Mouse (Mus musculus) layer of hippocampus, adult 8-10 months (tissue): ENCODE data around the gene Slc16a7. TPM values are rescaled to one million over a fixed set of nuclear protein-coding genes. Genes with fewer than 3 reads are reported as not detected.

Source experiments
- DNase-seq, 2 experiments: peaks; one replicate each; pipeline ENCODE4 v3.0.0; 2022; ENCODE audit warnings: low spot score in 2 of 2
- total RNA-seq, 4 experiments: library from RNA; stranded (reverse); gene quantifications; 2 replicates each; pipeline ENCODE4 v1.2.4; 2022

Slc16a7 gene
- 10 to 100 TPM; 36.0 to 45.8 (median 44.6) TPM for total RNA-seq

DNA sequence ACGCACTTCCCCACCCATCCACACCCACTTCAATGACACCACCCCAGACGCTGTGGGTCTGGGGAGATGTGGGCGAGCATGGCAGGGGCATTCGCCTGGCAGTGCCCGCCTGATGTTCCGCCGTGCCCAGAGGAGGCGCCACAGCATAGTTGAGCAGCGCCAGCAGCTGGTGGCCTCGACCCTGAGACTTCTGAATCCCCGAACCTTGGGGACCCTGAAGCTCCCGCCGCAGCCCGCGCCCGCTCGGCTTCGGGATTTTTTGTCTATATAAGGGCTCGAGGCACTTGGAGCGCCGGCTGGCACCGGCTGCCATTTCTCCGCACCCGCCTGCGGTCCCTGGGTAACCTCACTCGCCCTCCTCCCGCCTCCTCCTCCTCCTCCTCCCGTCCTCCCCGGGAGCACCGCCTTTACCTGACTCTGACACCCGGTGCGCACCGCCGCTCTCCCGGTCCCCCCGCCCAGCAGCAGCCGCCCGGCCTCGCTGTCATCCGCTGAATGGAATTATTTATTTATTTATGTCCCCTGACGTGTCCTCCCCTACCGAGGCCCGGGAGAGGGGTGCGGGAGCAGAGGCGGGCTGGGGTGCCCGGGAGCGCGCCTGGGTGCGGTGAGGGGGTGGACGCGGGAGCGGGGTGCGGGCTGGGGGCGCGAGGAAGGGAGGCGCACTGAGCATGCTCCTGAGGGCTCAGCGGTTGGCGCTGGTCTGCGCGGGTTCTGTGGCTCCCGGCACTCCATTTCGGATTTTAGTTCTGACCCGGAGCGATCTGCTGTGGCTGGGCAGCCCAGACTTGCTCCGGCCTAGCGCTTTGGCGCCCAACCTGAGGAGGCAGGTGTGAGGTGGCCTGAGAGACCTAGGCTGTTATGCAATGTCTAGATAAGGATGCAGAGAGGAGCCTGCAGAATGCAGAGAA lies at the start of gene Slc16a7:
Gene Slc16a7, minus strand, starts transcription at position 590 of the 911 bp plus-strand sequence.
- peak; percentile 79 to 88 for DNase-seq

DNA sequence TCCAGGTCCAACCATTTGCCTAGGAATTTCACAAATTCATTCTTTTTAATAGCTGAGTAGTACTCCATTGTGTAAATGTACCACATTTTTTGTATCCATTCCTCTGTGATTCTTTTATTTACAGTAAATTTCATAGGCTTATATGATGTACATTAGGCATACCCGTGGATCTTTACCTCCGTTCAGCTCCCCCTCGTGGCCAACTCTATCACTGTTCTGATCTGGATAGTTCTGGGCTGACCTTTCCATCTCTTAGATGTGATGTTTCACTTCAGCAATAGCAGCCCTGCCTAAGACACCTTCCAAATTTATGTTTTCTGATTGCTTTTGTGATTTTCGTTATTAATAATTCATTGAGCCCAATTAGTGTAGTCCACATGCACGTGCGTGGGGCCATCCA lies 29.5 kb upstream of the Slc16a7 start:
- DNase-seq = no peak

DNA sequence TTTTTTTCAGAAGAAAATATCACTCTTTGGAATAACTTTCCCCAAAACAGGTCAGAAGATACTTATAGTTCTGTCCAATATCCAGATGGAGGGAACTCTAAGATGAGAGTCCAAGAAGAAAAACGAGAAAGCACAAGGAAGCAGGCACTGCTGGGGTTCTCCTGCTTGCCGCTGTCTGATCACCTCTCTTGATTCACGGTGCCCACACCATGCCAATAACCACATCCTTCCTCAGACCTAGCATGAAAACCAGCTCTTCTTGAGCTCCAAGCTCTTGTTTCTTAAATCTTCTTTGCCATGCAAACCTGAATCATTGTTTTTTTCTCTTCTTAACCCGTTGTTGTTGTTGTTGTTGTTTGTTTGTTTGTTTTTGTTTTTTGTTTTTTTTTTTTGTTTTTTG lies 10.5 kb upstream of the Slc16a7 start:
- no peak for DNase-seq

DNA sequence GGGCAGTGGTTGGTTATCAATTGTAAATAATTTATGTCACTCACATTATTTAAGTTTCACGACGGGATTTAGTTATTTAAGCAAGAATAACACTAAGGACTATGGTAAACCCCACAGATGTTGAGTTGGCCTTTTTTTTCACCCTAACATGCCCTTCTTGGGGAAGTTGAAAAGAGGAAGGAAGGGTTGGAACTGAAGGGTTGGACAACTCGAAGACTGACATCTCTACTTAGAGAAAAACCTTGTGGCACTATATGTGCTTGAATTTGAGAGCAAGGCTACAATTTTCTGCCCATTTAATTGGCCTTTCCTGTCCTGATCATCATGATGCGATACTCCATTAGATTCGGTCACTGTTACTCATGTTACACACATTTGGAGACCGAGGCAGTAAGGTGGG lies 746 bp upstream of the Slc16a7 start:
- no peak for DNase-seq

DNA sequence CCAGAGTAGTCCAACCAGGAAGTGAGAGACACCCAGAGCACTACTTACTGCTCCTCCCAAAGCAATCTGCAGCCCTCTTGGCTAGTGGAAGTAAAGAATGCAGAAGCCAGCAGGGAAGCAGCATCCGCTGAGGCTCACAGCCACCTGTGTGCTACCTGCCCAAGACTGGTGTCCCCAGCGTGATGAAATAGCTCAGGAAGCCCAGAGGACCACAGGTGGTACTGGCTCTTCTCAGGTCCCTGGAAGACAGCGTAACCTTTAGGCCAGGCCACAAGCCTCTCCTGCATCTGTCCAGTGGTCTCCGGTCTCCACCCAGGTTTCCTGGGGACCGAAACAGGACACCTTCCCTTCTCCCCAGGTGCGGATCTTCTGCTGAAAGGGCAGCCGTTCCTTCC lies 787 bp downstream of the Slc16a7 start:
- DNase-seq = peak; percentile 25 to 29

DNA sequence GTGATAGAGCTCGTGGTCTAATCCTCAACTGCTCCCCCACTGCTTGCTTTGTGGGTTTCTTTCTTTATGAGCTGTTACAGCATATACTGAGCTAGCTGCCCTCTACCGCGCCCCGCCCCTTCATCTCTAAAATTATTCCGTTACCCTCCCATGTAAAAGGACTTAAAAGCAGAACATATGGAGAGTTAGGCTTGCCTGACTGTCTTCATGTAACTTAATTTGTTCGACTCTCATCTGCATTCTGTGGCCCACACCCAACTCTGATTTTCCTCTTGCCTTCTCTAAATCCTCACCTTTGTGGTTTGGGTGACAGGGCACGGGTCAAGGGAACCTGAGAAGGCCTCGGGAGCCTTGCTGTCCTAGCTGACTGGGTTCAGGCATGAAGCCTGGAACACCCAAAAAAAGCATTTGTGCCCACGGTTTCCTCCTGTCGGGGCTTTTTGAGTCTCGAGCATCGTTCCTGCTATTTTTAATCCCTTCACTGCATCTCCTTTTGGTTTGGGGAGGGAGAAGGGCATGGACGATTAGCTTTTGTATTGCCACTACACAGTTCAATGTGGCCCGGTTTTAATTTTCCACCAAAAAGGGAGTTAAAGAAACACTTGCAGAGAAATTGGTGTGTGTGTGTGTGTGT lies 1.4 kb downstream of the Slc16a7 start:
- DNase-seq = peak in 1 of 2 experiments; percentile 19

DNA sequence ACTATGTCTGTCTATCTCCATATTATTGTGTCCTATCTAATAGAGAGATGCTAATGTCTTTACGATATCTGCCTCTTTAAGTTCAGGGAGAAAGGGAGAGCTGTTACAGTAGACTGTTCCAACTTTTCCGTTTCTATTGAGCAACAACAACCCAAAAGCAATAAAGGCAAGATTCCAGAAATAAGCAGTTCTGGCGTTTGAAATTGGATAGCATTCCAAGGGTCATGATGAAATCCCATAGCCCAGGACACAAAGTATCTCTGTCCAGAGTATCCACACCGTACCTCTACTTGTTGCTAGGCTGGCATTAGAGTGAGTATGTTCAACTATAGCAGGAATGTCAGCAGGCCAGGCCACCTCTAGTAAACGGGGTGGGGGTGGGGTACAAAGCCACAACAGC lies 13.7 kb downstream of the Slc16a7 start:
- DNase-seq = no peak

DNA sequence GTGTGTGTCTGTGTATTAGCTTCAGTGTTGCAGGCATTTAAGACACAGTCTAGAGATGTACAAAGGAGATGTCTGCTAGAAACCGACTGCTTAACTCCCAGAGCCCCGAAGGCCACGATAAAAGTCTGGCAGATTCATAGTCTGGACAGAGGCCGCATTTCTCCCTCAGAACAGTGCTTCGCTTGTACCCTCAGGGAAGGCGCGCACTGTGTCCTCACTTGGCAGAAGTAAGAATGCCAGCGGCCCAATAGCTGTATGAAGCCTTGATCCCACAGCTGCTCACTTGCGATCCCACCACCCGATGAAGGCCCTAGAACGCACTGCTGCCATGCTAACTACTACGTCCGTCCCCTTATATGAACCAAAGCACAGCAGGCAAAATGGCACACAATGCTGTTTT lies 16.6 kb downstream of the Slc16a7 start:
- DNase-seq = no peak

DNA sequence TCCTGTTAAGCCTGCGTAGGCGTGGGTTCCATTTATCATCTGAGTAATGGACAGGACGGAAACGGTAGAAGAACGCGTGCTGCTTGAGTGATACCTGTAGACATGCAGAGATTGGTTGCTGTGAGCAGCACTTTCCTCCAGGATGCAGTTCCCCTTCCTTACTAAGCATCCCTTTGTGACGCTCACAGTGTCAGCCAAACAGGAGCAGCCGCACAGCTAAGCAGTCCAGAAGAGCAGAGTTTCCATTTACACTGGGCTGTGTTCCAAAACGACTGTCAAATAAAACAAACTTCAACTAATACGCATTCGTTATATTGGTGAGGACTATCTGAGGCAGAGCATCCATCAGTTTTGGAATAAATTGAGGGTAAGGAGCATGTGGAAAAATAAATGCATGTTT lies 17.8 kb downstream of the Slc16a7 start:
- DNase-seq = no peak

DNA sequence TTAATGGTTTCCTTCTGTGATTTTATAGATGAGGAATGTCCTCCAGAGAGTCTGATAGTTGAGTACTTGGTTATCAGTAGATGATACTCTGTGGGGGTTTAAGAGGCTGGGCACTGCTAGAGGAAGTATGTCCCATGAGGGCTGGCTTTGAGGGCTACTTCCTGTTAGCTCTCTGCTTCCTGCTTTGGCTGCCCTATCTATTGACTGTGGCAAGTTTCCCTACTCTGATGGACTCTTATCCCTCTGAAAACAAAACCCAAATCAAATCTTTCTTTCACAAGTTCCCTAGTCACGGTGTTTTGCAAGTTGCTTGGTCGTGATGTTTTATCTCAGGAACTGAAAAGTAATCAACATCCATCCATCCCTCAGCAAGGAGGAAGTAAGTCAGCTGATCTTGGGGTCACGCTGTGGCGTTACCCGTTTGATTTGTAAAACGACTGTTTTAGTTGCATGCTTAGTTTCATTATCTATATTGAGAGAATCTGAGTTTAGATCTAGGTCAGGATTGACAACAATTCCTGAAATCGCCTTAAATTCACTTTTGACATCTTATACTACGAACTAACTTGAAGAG lies 19.1 kb downstream of the Slc16a7 start:
- no peak for DNase-seq

DNA sequence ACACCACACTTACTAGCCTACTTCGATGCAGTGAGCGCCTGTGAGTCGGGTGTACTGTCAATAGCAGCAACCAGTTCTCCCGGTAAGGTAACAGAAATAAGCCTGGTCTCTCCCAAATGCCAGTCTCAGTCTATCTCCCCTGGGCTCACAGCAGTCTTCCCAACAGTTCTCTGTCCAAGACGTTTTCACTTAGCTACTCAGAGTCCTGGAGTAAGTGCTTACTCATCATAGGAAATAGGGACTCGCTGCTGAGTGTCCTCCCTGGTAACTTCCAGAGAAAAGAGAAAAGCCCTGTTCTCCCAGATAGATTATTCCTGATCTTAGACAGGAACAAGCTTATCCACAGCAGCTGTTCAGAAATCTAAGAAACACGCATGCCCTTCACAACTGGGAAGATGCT lies 30.8 kb downstream of the Slc16a7 start:
- DNase-seq = no peak

DNA sequence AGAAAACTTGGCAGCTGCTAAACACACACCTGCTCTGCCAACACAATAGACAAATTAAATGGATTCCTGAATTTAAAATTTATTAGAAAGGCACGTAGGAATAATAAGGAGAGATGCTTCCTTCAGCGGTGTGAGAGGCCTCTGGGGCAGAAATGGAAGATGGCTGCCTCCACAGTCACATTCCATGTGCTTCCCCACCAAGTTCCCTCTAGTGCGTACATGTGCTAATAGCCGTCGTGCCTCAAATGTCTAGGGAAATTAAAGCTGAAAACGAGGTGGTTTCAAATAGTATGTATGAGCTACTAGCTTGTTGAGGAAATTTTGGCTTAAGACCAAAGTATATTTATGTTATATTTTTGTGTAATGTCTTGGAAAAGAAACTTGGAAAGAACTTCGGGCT lies 36.5 kb downstream of the Slc16a7 start:
- DNase-seq = no peak

DNA sequence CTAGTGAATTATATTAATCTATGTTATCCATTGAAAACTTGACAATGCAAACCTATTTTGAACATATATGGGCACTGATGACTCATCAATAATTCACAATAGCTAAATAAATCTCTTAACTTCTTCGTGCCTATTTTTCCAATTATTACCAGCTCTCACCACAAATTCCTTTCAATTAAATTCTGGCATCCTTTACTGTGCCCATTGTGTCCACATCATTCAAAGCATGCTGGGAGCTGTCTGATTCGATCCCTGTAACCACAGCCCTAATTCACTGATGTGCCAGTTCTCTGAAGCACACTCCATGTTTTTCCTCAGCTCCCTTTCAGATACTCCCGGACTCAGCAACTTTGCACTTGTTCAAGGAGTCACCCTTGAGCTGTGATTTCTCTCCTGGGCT lies 41.1 kb downstream of the Slc16a7 start:
- DNase-seq = no peak

DNA sequence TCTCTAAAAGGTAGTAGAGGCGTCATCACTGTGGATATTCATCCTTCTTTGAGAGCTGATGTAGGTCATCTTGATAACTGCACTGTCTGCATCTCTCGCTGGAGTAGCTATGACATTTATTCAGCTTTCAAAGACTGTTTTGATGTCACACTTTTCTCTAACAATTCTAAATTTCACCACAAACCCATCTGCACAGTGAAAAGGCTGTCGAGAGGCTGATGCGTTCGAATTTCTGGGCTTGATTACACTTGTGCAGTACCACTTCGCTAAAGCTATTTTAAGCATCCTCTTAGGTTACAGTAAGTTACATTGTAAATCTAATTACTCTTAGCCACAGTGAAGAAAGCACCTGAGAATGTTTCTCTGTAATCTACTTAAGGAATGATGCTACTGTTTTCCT lies 42.1 kb downstream of the Slc16a7 start:
- DNase-seq = no peak

DNA sequence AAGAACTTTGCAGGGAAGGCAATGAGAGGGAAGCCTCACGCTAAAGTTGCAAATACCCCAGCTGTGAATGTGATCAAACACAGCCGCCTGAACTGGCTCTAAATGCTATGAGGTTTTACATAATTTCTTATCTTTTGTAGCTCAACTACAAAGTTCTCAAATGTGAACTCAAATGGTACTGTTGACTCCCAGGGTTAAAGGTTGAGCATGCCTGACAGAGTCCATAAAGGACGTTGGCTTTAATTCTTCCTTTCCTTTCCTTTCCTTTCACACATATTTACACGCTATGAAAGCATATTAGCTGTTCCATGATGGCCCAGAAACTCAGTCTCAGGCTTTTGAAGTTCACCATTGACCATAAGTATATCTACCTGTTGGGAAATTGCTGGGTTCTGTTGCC lies 42.9 kb downstream of the Slc16a7 start:
- DNase-seq = no peak

DNA sequence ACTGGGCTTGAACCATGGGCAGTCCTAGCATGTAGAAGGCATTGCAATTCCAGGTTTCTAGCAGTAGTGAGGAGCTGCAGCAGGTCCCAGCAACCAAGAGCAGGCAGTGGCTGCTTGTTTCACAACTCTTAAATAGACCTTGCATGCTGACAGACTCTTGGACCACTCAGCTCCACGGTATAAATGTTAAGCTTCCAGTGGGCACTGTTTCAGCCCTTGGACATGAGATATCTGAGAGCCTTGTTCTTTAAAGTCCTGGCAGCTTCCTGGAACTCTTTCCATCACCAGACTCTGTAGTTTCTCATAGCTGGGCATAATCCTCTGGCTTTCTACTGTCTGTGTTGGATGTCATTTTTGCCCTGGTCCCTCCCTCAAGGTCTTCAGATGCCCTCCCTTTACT lies 43.7 kb downstream of the Slc16a7 start:
- DNase-seq = no peak

DNA sequence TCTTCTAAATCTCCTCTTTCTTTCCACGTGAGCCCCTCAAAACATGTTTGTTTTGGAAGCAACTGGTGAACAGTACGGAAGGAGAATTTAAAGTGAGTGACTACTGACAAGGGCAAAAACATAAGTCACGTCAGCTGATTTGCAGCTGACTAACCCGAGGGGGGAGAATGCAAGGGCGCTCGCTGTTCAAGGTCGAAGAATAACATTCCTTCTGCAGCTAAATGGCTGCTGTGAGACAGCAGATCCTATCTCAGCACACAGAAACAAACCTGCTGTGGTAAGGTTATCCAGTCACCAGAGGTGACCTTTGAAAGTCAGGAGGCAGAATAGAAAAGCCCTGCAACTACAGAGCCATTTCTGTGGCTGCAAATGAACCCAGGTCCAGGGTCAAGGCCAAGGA lies 47.1 kb downstream of the Slc16a7 start:
- DNase-seq = no peak

DNA sequence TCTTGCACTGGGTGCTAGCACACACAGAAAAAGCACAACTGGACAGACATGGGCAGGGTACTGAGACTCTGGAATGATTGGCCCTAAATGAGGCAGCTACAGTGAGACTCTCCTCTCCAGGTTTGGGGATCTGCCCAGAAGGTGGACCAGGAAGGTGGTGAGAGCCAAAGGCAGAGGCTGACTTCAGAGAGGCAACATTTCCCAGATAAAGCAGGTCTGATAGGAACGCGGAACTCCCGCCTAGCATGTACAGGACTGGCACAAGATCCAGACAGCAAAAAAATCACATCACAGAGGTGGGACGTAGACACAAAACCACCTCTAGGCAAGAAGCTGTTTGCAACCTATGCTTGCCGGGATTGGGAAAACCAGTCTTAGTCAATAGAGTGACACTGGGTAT lies 55.5 kb downstream of the Slc16a7 start:
- no peak for DNase-seq

DNA sequence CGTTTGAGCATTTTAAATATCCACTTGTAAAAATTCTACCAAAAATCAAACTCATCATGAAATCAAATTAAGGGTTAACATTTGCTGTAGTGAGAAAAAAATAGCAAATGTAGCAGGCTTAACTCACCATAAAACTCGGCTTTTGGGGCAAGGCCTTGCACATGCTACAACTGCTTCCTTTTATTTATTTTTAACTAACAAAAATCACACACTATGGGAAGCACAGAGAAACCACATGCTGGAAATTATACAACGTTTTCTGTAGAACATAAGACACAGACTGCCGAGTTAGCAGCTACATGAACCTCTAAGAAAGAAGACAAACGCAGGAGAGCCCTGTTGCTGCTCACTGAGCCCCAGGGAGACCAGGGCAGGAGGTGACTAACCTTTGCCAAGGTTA lies 57.9 kb downstream of the Slc16a7 start:
- no peak for DNase-seq

DNA sequence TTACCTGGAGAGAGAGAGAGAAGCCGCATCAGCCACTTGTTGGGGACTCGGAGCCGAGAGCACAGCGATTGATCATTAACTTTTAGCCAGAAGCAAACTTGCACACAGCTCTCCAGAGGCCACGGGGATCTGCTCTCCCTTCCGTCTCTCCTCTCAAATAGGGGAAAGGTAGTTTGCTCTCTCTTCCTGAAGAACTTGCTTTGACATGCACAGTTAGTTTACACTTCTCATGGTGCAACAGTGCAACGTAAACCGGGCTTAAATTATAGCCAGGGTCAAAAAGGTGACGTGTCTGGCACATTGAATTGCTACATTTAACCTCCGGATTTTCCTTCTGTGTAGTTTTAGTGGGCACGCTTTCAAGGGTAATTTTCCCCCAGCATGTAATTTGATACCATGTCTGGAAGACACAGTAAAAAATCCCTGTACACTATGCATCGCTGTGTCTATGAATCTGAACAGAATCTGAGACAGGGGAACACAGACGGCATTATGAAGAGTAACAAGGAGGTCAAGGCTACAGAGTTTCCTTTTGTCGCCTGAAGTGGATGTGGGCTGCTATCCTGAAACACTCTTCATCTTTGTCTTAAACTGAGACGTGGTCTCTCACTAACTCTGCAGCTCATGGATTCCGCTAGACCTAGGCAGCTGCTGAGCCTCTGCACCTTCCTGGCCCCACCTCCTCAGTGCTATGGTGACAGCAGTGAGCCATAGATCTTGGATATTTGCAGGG lies 60.8 kb downstream of the Slc16a7 start:
- no peak for DNase-seq

DNA sequence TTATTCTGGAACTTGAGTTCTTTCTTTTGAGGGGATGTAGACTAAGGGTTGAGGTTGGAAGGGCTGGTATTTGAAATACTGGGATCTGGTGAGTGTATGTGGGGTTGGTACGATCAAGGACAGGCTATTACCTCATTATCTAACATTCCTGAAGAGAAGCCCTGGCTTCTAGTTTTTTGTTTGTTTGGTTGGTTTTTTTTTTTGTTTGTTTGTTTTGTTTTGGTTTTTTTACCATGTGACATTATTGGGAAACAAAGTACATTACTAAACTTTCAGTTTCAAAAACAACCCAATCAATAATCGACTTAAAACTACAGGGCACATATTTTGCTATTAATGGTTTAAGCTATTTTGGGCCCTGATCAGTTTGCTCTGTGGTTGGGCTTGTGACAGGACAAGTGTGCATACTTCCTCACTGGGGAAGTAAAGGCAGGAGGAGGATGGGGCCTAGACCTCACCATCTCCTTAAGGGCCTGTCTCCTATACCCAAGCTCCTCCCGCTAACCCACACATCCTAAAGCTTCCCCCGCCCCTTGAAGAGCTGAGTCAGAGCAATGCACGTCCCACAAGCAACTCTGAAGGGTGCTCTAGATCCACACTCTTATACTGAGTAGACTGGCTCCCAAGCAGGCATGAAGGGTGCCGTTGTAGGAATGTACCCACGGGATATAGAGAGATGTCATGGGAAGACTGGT lies 64.2 kb downstream of the Slc16a7 start:
- DNase-seq = no peak
